Mouse (Mus musculus) megakaryocyte, embryonic 14.5 days (primary cell): ENCODE results near the gene Ulk3. TPM values are rescaled to one million over a fixed set of nuclear protein-coding genes. Genes with fewer than 3 reads are reported as not detected.
A peak's percentile ranks its signal among the peaks of the same experiment; 100 is the strongest.

ENCODE experiments used
- H3K27me3 ChIP-seq: replicated peaks from 2 replicates; pipeline ENCODE3; 2012; ENCODE audit warnings: inconsistent platforms
- H3K36me3 ChIP-seq: replicated peaks from 2 replicates; pipeline ENCODE3; 2012; ENCODE audit warnings: low read length, inconsistent platforms, mixed read lengths
- H3K4me1 ChIP-seq: 2 replicates; pipeline ENCODE4 v1.6.1; 2012; ENCODE audit warnings: inconsistent platforms
- H3K4me3 ChIP-seq: replicated peaks from 2 replicates; pipeline ENCODE3; 2012; ENCODE audit warnings: moderate library complexity, mild to moderate bottlenecking, inconsistent platforms
- H3K9me3 ChIP-seq: 2 replicates; pipeline ENCODE4 v1.6.1; 2012; ENCODE audit warnings: inconsistent platforms
- FLI1 ChIP-seq: IDR thresholded peaks from 2 replicates; pipeline ENCODE4 v1.6.1; 2012; ENCODE audit warnings: low read length, inconsistent platforms, mixed read lengths
- GATA1 ChIP-seq: IDR thresholded peaks from 3 replicates; pipeline ENCODE4 v1.6.1; 2012; ENCODE audit warnings: mixed read lengths, low read length, inconsistent platforms, borderline replicate concordance
- polyA plus RNA-seq: library from polyadenylated mRNA; stranded (reverse); fragments of >175 nt; gene quantifications from 2 replicates; pipeline ENCODE4 v1.2.3, GENCODE M21; 2012; ENCODE audit warnings: low replicate concordance; ENCODE audit not compliant: insufficient read depth

Gene Ulk3
- polyA plus RNA-seq, 1 experiment: 3.3 TPM

DNA sequence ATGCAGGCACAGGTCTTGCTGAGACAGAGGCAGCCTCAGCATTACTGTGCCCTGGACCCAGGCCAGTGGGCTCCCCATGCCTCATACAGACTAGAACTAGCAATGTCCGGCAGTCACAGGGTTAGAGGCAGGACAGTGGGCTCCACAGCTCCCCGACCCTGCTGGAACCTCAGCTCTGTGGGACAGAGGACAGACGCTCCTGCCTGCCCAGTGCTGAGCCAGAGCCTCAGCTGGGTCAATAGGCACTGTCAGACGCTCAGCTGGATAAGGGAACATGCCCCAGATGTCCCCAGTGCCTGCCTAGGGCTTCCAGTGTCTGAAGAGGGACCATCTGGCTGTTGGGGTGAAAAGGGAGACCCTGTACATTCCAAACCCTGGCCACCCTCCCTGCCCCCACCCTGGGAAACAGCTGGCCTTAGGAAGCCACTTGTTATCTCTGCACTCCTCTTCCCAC lies 8.7 kb downstream of the Ulk3 start:
- Histone ChIP-seq H3K4me1 (peaks cover 79% of the 10 kb centered on the region), H3K36me3 (peaks cover 48% of the 10 kb centered on the region), H3K27me3 (peaks cover 24% of the 10 kb centered on the region), H3K4me3 (no peak overlapping the region), H3K9me3 (no peaks in the 10 kb centered on the region)
- TF ChIP-seq FLI1 (no peak), GATA1 (no peak)

DNA sequence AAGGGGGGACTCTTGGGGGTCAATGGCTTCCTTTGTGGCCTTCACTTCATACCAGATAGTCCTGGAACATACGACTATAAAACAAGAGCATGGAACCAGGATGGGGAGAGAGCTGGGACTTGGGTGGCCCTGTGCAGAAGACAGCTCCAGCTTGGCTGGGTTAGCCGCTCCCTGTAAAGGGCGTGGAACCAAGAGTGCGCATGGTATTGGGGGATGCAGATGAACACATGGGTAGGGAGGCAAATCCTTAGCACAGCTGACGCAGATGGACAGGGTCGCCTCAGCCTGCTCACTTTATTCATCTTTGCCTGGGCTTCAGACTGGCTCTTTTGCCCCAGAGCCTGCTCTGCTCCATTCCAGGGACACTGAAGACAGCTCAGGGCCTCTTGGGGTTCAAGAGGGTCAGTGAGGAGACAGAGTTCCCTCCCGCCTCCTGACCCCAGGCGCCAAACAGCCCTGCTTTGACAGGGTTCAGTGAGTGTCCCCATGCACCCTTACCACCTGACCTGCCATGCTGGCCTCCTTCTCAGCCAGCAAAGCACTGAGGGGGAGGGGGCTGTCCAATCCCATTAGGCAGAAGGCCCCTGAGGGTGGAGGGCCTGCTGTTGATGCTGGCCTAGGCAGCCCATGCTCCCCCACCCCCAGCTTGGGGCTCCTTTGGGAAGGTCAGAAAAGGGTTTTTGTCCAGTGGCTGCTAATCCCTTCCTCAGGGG lies 9.8 kb downstream of the Ulk3 start:
- TF ChIP-seq GATA1: no peak
- no peak for TF ChIP-seq FLI1

DNA sequence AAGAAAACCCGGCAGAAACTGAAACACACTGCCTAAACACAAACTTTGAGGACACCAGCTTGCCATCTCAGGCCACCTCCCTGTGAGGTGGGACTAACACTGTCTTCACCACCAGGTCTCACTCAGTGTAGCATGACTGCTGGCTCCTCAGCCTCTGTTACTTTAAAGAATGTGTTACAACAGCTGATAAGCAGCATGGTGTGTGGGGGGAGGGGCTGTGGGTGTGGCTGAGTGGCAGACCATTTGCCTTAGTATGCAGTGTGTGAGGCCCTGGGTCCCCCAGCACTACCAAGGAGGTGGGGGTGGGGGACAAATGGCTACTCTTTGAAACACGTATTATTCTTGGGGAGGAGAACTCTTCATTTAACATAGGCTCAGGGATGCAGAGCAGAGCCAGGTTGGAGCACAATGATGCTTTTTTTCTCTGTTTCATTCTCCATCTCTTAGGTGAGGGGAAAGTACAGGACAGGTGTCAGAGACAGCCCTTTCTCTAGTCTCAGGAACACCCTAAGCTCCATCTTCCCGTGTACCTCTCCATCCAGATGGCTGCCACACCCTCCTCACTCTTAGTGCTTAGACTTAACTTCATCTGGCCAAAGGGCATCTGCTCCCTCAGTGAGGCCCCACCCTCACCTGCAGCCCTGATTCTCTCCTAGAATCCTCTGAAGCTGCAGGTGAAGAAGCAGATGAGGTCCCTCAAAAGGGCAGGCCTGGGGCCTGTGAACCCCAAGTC lies 11.5 kb downstream of the Ulk3 start:
- H3K9me3 ChIP-seq: no peaks in the 10 kb centered on the region
- peaks cover 20% of the 10 kb centered on the region for H3K36me3 ChIP-seq
- H3K4me1 ChIP-seq: peaks cover 64% of the 10 kb centered on the region
- H3K4me3 ChIP-seq: peak overlapping the region; percentile 79
- TF ChIP-seq FLI1 (no peak), GATA1 (no peak)
- peaks cover 51% of the 10 kb centered on the region for H3K27me3 ChIP-seq

More for the DNA sequence above, 9.8 kb downstream of the Ulk3 start:
- H3K36me3 ChIP-seq: peaks cover 37% of the 10 kb centered on the region
- peaks cover 69% of the 10 kb centered on the region for H3K4me1 ChIP-seq
- no peaks in the 10 kb centered on the region for H3K9me3 ChIP-seq
- peak overlapping the region; percentile 11 for H3K4me3 ChIP-seq
- peaks cover 33% of the 10 kb centered on the region for H3K27me3 ChIP-seq

DNA sequence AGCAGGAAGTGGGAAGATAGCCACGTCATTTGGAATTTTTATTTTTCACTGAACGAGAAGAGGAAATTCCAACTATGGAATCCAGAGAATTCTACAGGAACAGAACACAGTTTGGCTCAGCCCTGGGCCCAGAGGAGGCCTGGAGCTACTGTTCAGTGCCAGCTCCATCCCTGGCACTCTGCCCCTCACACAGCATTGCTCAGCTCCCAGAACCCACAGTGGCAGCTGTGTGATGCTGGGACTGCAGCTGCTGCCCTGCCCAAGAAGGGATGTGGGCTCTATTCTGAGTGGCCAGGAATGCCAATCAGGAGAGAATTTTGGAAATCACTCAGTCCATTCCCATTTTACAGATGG lies 12.1 kb downstream of the Ulk3 start:
- Histone ChIP-seq H3K4me1 (peaks cover 67% of the 10 kb centered on the region), H3K9me3 (no peaks in the 10 kb centered on the region), H3K36me3 (peaks cover 16% of the 10 kb centered on the region), H3K27me3 (peaks cover 56% of the 10 kb centered on the region), H3K4me3 (no peak overlapping the region)
- TF ChIP-seq GATA1 (no peak), FLI1 (no peak)

DNA sequence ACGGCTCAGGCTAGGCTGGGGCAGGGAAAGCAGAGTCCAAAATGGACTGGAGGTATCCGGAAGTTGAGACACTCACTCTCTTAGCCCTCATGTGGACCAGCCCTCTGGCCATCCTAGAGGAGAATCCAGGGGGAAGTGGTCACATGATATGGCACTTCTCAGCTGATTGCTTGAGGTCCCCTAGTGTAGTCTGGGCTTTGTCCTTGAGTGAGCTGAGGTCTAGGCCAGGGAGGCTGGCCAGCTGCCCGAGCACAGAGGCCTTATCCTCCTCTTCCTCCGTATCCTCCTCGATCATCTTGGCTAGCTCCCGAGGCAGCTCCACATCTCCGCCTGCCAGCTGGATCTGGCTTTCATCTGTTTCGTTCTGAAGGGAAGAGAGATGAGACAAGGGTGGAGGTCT lies 12.8 kb downstream of the Ulk3 start:
- no peak for TF ChIP-seq FLI1
- TF ChIP-seq GATA1: no peak
- no peak overlapping the region for H3K4me3 ChIP-seq
- H3K4me1 ChIP-seq: peaks cover 62% of the 10 kb centered on the region
- H3K9me3 ChIP-seq: no peaks in the 10 kb centered on the region
- peaks cover 8% of the 10 kb centered on the region for H3K36me3 ChIP-seq
- H3K27me3 ChIP-seq: peaks cover 64% of the 10 kb centered on the region

DNA sequence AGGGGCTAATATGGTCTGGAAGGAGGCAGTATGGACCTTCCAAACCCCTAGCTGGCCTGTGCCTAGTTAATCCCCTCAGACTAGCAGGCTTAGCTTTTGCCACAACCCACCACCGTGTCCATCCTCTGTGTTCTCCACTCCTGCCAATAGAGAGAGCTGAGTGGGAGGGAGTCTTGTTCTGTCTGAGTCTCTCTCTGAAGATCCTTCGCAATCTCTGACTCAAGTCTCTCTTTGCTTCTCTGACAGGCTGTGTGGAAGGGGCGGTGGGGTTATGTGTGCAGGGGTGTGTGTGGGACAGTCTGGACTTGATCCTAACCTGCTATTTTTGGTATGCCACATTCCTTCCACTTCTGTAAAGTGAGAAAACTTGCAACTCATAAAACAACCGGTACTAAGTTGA lies 15.6 kb downstream of the Ulk3 start:
- no peak for TF ChIP-seq FLI1
- no peak for TF ChIP-seq GATA1
- Histone ChIP-seq H3K4me1 (peaks cover 41% of the 10 kb centered on the region), H3K9me3 (no peaks in the 10 kb centered on the region), H3K27me3 (peaks cover 74% of the 10 kb centered on the region), H3K4me3 (no peak overlapping the region), H3K36me3 (no peaks in the 10 kb centered on the region)

DNA sequence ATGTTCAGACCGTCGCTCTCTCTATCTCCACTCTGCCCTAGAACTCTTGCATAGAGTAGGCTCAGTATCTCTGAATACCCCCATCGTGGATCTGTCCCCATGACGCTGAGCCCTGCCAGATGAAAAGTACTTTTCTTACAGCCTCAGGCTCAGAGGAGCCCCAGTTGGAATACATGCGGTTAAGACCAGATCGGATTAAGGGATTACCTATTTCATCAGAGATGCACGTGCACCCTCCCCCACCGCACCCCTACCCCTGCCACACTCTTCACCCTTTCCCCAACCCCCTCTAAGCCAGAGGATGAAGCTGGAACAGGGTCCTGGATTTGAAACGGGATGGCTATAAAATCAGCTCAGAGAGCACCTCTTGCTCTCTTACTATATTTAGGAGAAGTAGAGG lies 16.3 kb downstream of the Ulk3 start:
- TF ChIP-seq FLI1 (no peak), GATA1 (no peak)
- no peaks in the 10 kb centered on the region for H3K9me3 ChIP-seq
- H3K4me1 ChIP-seq: peaks cover 41% of the 10 kb centered on the region
- H3K4me3 ChIP-seq: no peak overlapping the region
- no peaks in the 10 kb centered on the region for H3K36me3 ChIP-seq
- peaks cover 79% of the 10 kb centered on the region for H3K27me3 ChIP-seq

DNA sequence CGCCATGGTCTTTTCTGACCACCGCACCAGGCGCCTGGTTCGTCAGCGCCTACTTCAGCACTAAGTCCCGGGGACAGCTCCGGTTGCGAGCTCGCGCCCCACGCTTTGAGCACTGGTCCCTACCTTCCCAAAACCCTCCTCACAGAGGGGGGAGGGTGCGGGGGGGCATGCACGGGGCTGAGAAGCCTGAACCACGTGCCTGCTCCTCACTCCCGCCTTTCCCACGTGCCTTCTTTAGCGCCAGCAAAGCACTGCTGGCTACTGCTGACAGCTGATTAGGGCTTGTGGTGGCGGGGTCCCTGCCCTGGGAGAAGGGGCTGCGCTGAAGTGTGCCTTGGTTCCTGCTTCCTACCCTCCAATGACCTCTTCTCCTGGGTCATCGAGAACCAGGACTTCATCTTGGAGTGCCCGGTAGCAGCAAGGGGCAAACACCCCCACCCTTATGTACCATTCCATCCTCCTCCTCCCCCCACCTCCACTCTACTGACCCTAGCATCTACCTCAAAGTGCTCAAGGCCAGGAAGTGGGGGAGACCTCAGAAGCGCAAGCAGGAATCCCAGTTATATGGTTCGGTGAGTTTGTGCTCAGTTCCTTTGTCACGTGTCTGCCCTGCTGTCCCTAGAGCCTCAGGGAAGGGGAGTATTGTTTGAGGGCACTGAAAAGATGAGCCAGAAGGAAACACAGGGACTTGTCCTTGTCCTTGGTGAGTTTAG lies 17.0 kb downstream of the Ulk3 start, which contains the start of gene Cplx3:
Gene Cplx3 (minus strand): TSS at position 143 of the 713 bp plus-strand sequence.
- Histone ChIP-seq H3K36me3 (no peaks in the 10 kb centered on the region), H3K4me3 (no peak within 1 kb of the TSS), H3K4me1 (peaks cover 39% of the 10 kb centered on the region), H3K27me3 (peaks cover 84% of the 10 kb centered on the region), H3K9me3 (no peaks in the 10 kb centered on the region)
- TF ChIP-seq FLI1: no peak
- TF ChIP-seq GATA1: no peak

DNA sequence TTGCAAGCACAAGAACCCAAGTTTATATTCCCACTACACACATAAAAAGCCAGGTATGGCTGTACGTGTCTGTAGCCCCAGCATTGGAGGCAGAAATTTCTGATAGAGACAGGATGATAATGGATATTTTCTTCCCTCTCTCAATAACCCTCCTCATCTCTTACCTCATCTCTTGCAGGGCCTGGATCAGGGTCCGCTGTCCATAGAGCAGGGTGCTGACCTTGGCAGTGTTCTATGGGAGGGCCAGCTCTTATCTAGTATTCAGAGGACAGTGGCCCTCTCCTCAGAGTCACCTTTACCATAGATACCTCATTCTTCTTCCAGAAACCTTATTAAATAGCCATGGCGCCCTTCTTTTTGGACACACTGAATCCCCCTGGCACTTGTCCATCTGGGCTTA lies 20.6 kb downstream of the Ulk3 start:
- Histone ChIP-seq H3K4me3 (no peak overlapping the region), H3K27me3 (peaks cover 76% of the 10 kb centered on the region), H3K4me1 (peaks cover 60% of the 10 kb centered on the region), H3K9me3 (no peaks in the 10 kb centered on the region), H3K36me3 (no peaks in the 10 kb centered on the region)
- no peak for TF ChIP-seq FLI1
- TF ChIP-seq GATA1: no peak
